Mouse (Mus musculus) adrenal gland, postnatal 25 days (tissue): ENCODE measurements around the gene Borcs5. TPM values are rescaled to one million over a fixed set of nuclear protein-coding genes. Genes with fewer than 3 reads are reported as not detected.

Source experiments
- total RNA-seq: library from RNA; stranded (reverse); gene quantifications from 2 replicates; pipeline ENCODE4 v1.2.3, GENCODE M21; 2021

Borcs5 gene
- total RNA-seq, 1 experiment from 2014 or later = 17.5 TPM

Other genes starting within 250 kb of the Borcs5 start
- 0.24 TPM in 1 of 2 replicates, not detected in the other for gene Bcl2l14, start 243.2 kb upstream of the Borcs5 start, total RNA-seq
- 94.4 and 112 TPM in 2 replicates for gene Lrp6, start 72.5 kb upstream of the Borcs5 start, total RNA-seq
- 3.7 and 5.5 TPM in 2 replicates for gene Mansc1, start 7.0 kb upstream of the Borcs5 start, total RNA-seq
- gene Dusp16, start 153.1 kb downstream of the Borcs5 start, total RNA-seq = 23.0 and 25.8 TPM in 2 replicates
- gene Crebl2, start 190.6 kb downstream of the Borcs5 start, total RNA-seq = 23.0 and 33.9 TPM in 2 replicates